Mouse (Mus musculus): Measurements from ENCODE around the gene Mst1.

Gene Mst1

DNA sequence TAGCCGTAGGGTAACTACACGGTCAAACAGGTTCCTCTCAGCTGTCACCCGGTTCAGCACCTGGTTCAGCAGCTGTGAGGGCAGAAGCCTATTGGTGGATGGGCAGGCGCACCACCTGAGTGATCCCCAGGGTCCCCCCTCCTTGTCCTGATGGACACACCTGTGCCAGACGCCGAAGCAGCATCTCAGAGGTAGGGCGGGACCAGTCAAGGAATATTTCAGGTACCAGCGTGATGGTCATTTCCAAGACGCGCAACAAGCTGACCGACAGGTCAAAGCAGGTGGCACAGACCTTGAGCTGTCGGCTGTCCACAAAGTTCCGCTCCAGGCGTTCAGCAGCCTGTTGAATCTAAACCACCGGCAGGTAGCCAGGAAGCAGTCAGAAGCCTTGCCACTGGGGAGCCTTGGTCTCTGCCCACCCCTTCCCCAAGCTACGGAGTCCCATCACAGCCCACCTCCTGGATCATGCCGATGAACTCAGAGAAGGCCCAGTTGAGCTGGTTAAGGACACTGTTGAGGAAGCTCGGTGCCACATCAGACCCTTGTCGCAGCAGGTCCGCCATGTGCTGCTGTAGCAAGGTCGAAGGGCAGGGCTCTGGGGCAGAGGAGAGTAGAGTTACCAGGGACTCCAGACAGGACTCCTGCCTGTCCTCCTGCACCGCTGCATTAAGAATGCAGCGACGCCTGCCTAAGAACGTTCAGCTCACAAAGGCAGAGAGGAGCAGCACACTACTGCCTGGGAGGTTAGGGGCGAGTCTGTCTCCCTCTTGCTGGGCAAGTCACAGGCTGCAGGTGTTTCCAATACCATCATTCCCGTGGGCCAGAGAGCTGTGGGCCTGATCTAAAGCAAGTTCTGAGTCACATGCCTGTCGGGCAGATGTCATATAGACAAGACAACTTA, 23.6 kb upstream of the Mst1 start:
- DNase-seq (ENCODE audit: low read depth) = no peak

DNA sequence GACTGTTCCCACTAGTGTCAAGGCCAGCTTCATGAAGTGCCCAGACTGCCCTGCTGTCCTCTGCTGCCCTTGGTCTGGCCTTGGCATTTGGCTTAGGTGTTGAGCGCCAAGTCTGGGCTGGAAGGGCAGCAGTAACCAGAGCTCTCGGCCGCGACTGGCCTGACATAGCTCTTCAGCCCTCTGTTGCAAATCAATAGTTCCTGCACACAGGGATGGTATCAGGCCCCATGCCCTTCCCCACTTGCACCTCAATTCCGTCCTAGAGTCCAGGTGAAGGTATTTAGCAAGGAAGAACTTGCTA, 23.0 kb upstream of the Mst1 start:
- no peak for DNase-seq (ENCODE audit: low read depth)

DNA sequence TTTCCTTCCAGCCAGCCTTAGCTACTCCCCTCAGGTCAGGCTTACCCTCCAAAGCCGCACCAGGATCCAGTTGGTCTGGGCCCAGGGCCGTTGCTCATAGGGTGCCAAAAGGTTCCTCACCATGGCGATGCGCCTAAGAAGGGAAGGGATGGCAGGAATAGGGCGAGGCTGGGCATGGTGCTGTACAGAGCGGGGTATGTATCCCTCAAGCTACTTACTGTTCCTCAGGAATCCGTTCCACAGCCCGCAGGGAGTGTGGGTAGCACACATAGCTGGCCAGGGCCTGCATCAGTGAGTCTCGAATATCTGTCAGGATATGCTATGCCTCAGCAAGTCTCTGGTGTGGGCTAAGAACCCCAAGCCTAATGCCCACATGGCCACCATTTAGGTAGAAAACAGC, 21.9 kb upstream of the Mst1 start:
- no peak for DNase-seq (ENCODE audit: low read depth)

GRCm38 (mm10) chr9:108062142-108062541, 18.1 kb upstream of the Mst1 start:
- DNase-seq (ENCODE audit: low read depth) = no peak

DNA sequence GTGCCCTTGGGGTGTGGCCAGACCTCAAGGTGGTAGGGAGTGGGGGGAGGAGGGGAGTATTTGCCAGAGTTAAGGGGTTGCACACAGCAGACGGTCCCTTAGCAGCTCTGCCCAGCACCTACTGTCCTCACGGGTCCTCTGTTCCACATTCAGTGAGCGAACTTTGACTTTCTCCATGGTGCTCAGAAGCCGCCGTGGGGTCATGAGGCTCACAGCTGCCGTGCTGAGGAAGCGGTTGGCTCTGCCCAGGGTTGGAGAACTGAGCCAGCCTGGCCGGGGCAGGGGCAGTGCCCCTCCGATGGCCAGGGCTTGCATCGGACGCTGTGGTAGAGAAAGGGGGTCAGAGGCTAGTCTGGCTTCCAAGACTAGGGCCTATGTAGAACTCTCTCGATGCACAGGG, 16.9 kb upstream of the Mst1 start:
- no peak for DNase-seq (ENCODE audit: low read depth)

GRCm38 (mm10) chr9:108065491-108066011, 14.7 kb upstream of the Mst1 start:
- DNase-seq (ENCODE audit: low read depth) = peak; percentile 67

DNA sequence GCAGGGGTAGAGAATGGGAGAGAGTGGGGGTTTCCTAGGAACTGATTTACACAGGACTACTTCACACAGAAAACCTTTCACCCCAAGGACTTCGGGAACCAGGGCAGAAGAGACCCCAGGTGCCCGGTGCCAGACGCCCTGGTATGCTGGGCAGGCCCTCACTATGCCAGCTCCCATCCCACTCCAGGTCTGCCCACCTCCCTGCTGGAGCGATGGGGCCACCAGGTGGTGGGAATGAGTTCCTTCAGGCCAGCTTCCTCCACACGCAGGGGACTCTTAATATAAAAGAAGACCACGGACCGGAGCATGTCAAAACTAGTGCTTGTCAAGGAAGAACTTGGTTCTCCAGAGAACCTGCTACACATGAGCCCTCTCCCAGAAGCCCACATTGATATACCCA, 13.0 kb upstream of the Mst1 start:
- no peak for DNase-seq (ENCODE audit: low read depth)

- DNase-seq (ENCODE audit: low read depth) = peak; percentile 91
Observed at GRCm38 (mm10) chr9:108067900-108068299, 12.3 kb upstream of the Mst1 start.

DNA sequence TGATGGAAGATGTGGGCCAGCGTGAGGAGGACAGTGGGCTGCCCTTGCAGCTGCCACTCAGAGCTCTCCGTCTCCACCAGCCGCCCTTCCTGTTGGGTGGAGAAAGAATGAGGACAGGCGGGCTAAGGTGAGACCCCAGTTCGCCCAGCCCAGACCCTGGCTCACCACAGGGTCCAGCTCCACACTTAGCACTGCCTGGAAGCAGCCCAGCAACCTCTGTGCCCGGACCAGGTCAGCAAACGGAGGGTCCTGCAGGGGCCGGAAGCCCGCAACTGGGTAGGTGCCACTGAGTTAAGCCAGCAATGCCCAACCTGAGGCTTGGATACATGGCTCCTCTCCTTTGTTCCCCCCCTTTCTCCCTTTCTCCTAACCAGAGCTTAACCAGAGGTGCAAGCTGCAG, 11.2 kb upstream of the Mst1 start:
- no peak for DNase-seq (ENCODE audit: low read depth)

GRCm38 (mm10) chr9:108069529-108069928, 10.7 kb upstream of the Mst1 start:
- DNase-seq (ENCODE audit: low read depth) = no peak

- no peak for DNase-seq (ENCODE audit: low read depth)
Observed at GRCm38 (mm10) chr9:108071801-108072200, 8.4 kb upstream of the Mst1 start.

- no peak for DNase-seq (ENCODE audit: low read depth)
Observed at GRCm38 (mm10) chr9:108072481-108072924, 7.7 kb upstream of the Mst1 start.

DNA sequence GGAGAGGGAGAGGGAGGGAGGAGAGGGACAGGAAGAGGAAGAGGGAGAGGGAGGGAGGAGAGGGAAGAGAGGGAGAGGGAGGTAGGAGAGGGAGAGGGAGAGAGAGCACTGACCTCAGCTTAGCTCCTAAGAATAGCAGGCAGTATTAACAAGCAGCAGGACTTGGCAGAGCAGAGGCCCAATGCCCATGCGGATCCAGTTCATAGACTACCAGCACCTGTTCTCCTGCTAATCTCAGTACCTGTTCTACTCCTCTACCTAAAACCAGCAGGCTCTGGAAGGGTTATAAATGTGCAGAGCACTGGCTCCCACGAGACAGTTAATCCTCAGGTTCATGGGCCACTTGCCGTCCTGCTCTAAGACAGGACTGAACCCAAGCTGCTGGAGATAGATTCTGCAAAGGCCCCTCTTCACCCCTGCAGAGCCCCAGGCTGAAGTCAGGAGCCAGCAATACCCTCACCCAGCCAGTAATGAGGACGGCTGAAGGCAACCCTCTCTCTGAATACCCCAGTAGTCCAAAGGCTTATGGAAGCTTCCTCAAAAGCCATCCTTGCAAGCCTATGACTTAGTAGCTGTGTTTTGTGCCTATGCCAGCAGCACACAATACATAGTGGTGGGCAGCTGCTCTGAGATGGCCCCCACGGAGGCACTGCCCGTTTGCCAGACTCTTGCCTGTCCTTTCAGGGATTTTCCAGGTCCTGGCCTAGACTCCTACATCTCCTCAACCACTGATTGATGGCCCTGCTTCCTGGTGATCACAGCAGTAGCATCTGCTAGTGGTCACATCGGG, 6.9 kb upstream of the Mst1 start:
- DNase-seq (ENCODE audit: low read depth) = no peak

- DNase-seq (ENCODE audit: low read depth) = no peak
Observed at GRCm38 (mm10) chr9:108082549-108082948, 2.3 kb downstream of the Mst1 start.

- DNase-seq (ENCODE audit: low read depth) = peak; percentile 54
Observed at GRCm38 (mm10) chr9:108082988-108083431, 2.8 kb downstream of the Mst1 start, which contains the start of gene Rnf123. Rnf123 (minus strand) TSS chr9:108083346.

DNA sequence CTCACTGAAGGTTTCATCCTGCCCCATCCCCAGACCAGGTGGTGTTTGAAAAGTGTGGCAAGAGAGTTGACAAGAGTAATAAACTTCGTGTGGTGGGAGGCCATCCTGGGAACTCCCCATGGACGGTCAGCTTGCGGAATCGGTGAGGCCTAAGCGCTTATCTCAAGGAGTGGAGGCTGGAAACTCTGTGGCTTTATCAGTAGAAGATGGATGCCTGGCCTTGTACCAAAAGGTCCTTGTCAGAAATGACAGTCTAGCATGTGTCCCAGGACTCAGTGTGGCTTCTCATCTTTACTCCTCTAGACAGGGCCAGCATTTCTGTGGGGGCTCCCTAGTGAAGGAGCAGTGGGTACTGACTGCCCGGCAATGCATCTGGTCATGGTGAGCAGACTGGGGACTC, 3.3 kb downstream of the Mst1 start:
- DNase-seq (ENCODE audit: low read depth) = peak; percentile 37

GRCm38 (mm10) chr9:108085261-108085660, 5.0 kb downstream of the Mst1 start:
- DNase-seq (ENCODE audit: low read depth) = no peak

DNA sequence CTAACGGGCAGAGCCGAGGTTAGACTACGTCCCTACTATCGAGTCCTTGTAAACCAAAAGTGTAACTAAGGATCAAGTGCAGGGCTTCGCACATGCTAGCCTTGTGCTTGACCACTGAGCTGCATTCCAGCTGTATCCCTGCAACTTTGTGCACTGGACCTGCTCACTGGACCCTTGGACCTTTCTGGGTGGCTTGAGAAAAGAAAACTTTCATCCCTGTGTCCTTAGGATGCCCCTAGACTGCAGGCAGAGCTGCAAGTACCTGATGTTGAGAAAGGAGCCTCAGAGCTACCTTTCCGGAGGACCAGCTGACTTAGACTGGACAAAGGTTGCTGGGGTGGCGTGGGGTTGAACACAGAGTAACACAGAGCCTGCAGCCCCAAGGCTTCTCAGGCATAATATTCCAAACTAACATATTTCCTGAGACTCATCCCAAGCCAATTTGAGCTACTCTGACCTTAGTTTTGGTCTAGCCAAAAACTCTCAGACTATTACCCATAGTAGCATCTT, 10.4 kb downstream of the Mst1 start:
- DNase-seq (ENCODE audit: low read depth) = no peak

DNA sequence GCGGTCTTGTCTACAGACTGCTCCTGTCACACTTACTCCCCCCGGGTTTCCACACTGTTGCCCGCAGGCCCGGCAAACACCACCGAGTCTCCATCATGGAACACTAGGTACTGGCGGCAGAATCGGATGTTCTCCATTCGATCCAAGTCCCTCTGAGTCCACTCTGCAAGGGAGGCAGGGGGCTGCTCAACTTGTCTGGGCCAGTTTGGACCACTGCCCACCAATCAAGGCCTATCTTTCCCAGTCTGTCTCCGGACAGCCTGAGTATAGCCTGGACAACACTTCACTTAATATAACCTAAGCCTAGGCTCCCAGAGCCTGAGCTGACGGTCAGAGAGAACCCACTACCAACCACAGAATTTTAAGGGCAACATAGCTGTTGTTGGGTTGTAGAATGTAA, 13.3 kb downstream of the Mst1 start:
- no peak for DNase-seq (ENCODE audit: low read depth)

DNA sequence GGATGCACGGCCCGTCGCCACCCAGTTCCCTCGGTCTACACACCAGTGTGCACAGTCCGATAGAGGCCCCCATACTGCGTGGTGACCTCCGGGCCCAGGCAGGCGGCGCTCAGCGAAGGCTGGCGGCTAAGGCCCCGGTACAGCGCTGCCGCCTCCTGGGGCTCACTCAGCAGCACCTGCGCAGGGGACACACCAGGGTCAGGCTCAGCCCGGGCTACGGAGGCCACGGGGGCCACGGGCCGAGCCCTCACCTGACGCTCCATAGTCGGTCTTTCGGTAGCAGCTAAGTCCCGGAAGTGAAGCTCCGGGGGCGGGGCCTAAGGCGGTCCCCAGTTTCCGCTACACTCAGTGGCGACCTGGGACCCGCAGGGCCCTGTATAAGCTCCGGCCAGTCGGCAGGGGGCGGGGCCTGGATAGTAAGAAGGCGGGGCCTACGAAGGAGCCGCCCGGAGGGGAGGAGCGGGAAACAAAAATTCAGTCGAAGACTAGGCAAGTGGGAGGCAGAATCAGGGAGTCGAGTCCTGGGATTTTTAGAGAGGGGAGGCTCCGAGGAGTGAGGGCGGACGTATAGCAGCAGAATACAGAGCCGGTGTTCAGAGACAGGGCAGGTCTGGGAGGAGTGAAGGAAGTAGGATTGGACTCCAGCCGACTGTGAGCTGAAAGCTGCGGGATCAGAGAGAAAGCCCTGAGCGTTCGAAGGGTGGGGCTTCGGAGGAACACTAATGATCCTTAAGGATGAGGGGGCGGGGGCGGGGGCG, 14.1 kb downstream of the Mst1 start, which contains the start of gene Apeh:
Apeh (minus strand) TSS at position 423 of the 758 bp plus-strand sequence.
- DNase-seq (ENCODE audit: low read depth) = peak; percentile 96

GRCm38 (mm10) chr9:108094998-108095411, 14.8 kb downstream of the Mst1 start:
- peak; percentile 87 for DNase-seq (ENCODE audit: low read depth)

- DNase-seq (ENCODE audit: low read depth) = peak; percentile 79
Observed at GRCm38 (mm10) chr9:108095518-108095917, 15.3 kb downstream of the Mst1 start.

Measured in c-Kit-positive CD71-positive TER-119-negative erythroid progenitor cells, embryonic 14.5 days (primary cell).